Mouse (Mus musculus): ENCODE measurements at regions not wholly inside any gene's neighbourhood (a gene's known extent, or its start where the extent isn't known, plus 50 kb on each side); places are given as distances from the start of the nearest gene placed in this dataset.

- no peak for ATAC-seq (replicated peaks; ENCODE audit: low read depth, poor library complexity, severe bottlenecking)
Observed at GRCm38 (mm10) chr17:87867611-87868010, 53.2 kb upstream of the Rpl36-ps4 start.

GRCm38 (mm10) chr17:87866719-87867318 lies 54.0 kb upstream of the Rpl36-ps4 start:
- no peak for ATAC-seq (replicated peaks; ENCODE audit: low read depth, poor library complexity, severe bottlenecking)

- peak; percentile 66 for ATAC-seq (replicated peaks; ENCODE audit: low read depth, poor library complexity, severe bottlenecking)
Observed at GRCm38 (mm10) chr17:87866165-87866564, 54.6 kb upstream of the Rpl36-ps4 start.

GRCm38 (mm10) chr17:87865439-87865838 lies 55.3 kb upstream of the Rpl36-ps4 start:
- 0 out of 2 replicates have a peak, but pooled peaks have one; percentile 44 for ATAC-seq (replicated peaks; ENCODE audit: low read depth, poor library complexity, severe bottlenecking)

GRCm38 (mm10) chr17:87864842-87865241 lies 55.9 kb upstream of the Rpl36-ps4 start:
- no peak for ATAC-seq (replicated peaks; ENCODE audit: low read depth, poor library complexity, severe bottlenecking)

- ATAC-seq (replicated peaks; ENCODE audit: low read depth, poor library complexity, severe bottlenecking), result no peak
Observed at GRCm38 (mm10) chr17:87861587-87861986, 59.2 kb upstream of the Rpl36-ps4 start.

GRCm38 (mm10) chr17:87851456-87851855 lies 53.7 kb upstream of the Kcnk12 start:
- ATAC-seq (replicated peaks; ENCODE audit: low read depth, poor library complexity, severe bottlenecking), result no peak

GRCm38 (mm10) chr17:87849897-87850296 lies 52.1 kb upstream of the Kcnk12 start:
- no peak for ATAC-seq (replicated peaks; ENCODE audit: low read depth, poor library complexity, severe bottlenecking)

GRCm38 (mm10) chr17:87849421-87849820 lies 51.6 kb upstream of the Kcnk12 start:
- ATAC-seq (replicated peaks; ENCODE audit: low read depth, poor library complexity, severe bottlenecking), result peak; percentile 45; the same call in 1 of the 2 replicates

- ATAC-seq (replicated peaks; ENCODE audit: low read depth, poor library complexity, severe bottlenecking), result 0 out of 2 replicates have a peak, but pooled peaks have one; percentile 30
Observed at GRCm38 (mm10) chr17:87848964-87849363, 51.2 kb upstream of the Kcnk12 start.
